20 mouse cellular contexts compared by ENCODE assay signal in the genomic region with DNA sequence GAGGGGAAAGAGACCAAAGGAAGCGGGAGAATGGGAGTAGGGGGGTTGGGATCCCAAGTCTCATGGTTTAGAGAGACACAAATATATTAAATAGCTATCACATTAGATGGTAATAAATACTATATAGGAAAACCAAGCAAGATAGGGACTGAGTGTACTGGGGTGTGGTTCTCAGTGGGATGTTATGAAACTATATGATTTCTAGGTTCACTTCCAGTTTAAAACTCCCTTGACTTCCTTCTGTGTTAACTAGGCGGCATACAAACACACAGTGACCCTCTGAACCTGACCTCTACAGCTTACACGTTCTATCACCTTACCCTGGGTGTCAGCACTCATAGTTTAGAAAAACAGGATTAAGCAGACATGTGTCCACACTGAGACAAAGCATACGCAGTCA.
DNase-seq lines count a peak whose midpoint lies in the region; ATAC-seq lines count a peak whose summit lies in the region.
"Had no signal": no experiment of that assay in that cellular context is flagged by ENCODE, and none has a peak within 500 bp of the region (broad histone marks: within the 10 kb centered on the region; RNA-seq: fewer than 3 reads in every experiment).

No protein-coding gene starts in this region.

- H3K9ac ChIP-seq in hindbrain, embryonic 15.5 days, result no peak overlapping the region
- no peak overlapping the region for H3K9ac ChIP-seq in neural tube, embryonic 13.5 days
- H3K9ac ChIP-seq: embryonic facial prominence, embryonic 13.5 days; forebrain, embryonic 12.5 days; forebrain, embryonic 15.5 days; intestine, embryonic 15.5 days had no signal

- H3K36me3 ChIP-seq in hindbrain, embryonic 15.5 days, result no peaks in the 10 kb centered on the region
- no peaks in the 10 kb centered on the region for H3K36me3 ChIP-seq in hindbrain, embryonic 10.5 days
- no peaks in the 10 kb centered on the region for H3K36me3 ChIP-seq in neural tube, embryonic 13.5 days
- H3K36me3 ChIP-seq: embryonic facial prominence, embryonic 10.5 days; embryonic facial prominence, embryonic 13.5 days; forebrain, embryonic 12.5 days; forebrain, embryonic 15.5 days; intestine, embryonic 15.5 days had no signal

- no peak for ATAC-seq in hindbrain, embryonic 15.5 days (ENCODE audit: low FRiP score, low read depth)
- ATAC-seq in neural tube, embryonic 13.5 days (ENCODE audit: low read depth), result no peak
- ATAC-seq: activated CD4-positive, CD25-positive, alpha-beta regulatory T cell, adult 4 months had no signal

- H3K27ac ChIP-seq in hindbrain, embryonic 15.5 days (replicated peaks), result 0 out of 2 replicates have a peak overlapping the region, but pooled peaks have one; percentile 66
- H3K27ac ChIP-seq in hindbrain, embryonic 10.5 days, result no peak overlapping the region
- H3K27ac ChIP-seq in neural tube, embryonic 13.5 days (replicated peaks), result peak overlapping the region; percentile 69
- H3K27ac ChIP-seq: embryonic facial prominence, embryonic 10.5 days; embryonic facial prominence, embryonic 13.5 days; forebrain, embryonic 12.5 days; forebrain, embryonic 15.5 days; intestine, embryonic 15.5 days had no signal

- no peaks in the 10 kb centered on the region for H3K9me3 ChIP-seq in hindbrain, embryonic 15.5 days
- H3K9me3 ChIP-seq in hindbrain, embryonic 10.5 days, result no peaks in the 10 kb centered on the region
- no peaks in the 10 kb centered on the region for H3K9me3 ChIP-seq in neural tube, embryonic 13.5 days
- H3K9me3 ChIP-seq: embryonic facial prominence, embryonic 10.5 days; embryonic facial prominence, embryonic 13.5 days; forebrain, embryonic 12.5 days; forebrain, embryonic 15.5 days; intestine, embryonic 15.5 days had no signal

- WGBS in hindbrain, embryonic 15.5 days, result 79% methylated on average over 4 of the region's 4 CpGs
- WGBS in hindbrain, embryonic 10.5 days, result 75% methylated on average over 4 of the region's 4 CpGs
- 76% methylated on average over 4 of the region's 4 CpGs for WGBS in neural tube, embryonic 13.5 days

- no peaks in the 10 kb centered on the region for H3K27me3 ChIP-seq in hindbrain, embryonic 15.5 days
- H3K27me3 ChIP-seq in hindbrain, embryonic 10.5 days (ENCODE audit: insufficient read depth, poor library complexity, severe bottlenecking), result no peaks in the 10 kb centered on the region
- no peaks in the 10 kb centered on the region for H3K27me3 ChIP-seq in neural tube, embryonic 13.5 days
- H3K27me3 ChIP-seq: embryonic facial prominence, embryonic 13.5 days; forebrain, embryonic 12.5 days; forebrain, embryonic 15.5 days; intestine, embryonic 15.5 days had no signal

- H3K4me2 ChIP-seq in hindbrain, embryonic 15.5 days, result no peak overlapping the region
- no peak overlapping the region; the same call in 1 of the 2 replicates for H3K4me2 ChIP-seq in neural tube, embryonic 13.5 days
- H3K4me2 ChIP-seq: embryonic facial prominence, embryonic 13.5 days; forebrain, embryonic 12.5 days; forebrain, embryonic 15.5 days; heart, embryonic 11.5 days; intestine, embryonic 15.5 days had no signal

- H3K4me1 ChIP-seq in hindbrain, embryonic 15.5 days (replicated peaks), result peaks cover 16% of the 10 kb centered on the region
- H3K4me1 ChIP-seq in hindbrain, embryonic 10.5 days (replicated peaks), result peaks cover 3% of the 10 kb centered on the region; the same call in 1 of the 2 replicates
- H3K4me1 ChIP-seq in neural tube, embryonic 13.5 days (replicated peaks), result peaks cover 21% of the 10 kb centered on the region
- H3K4me1 ChIP-seq: forebrain, embryonic 12.5 days had no signal

- DNase-seq in embryo, embryonic 10 days (ENCODE audit: low spot score), result peak; percentile 25
- DNase-seq in embryo, embryonic 10.5 days (ENCODE audit: low spot score), result no peak
- no peak for DNase-seq in hindbrain, embryonic 10.5 days (ENCODE audit: low spot score)
- DNase-seq in neural tube, embryonic 10.5 days (ENCODE audit: extremely low spot score, low spot score), result no peak
- no peak for DNase-seq in lung, postnatal 36 days
- no peak for DNase-seq in gastrocnemius, postnatal 10 days
- DNase-seq: adrenal gland, adult 8-10 months; adrenal gland, postnatal 25 days; gastrocnemius, postnatal 36 days; heart, postnatal 36 days had no signal

- H3K4me3 ChIP-seq in hindbrain, embryonic 15.5 days, result no peak overlapping the region
- H3K4me3 ChIP-seq in hindbrain, embryonic 10.5 days, result no peak overlapping the region
- no peak overlapping the region for H3K4me3 ChIP-seq in neural tube, embryonic 13.5 days
- H3K4me3 ChIP-seq: embryonic facial prominence, embryonic 10.5 days; embryonic facial prominence, embryonic 13.5 days; erythroblast, embryonic 14.5 days; forebrain, embryonic 12.5 days; forebrain, embryonic 15.5 days; intestine, embryonic 15.5 days had no signal
